Mouse (Mus musculus): ENCODE measurements around the gene Khdc3. TPM values are rescaled to one million over a fixed set of nuclear protein-coding genes. Genes with fewer than 3 reads are reported as not detected.

Khdc3 gene
- total and polyA plus RNA-seq, 2 experiments from 2014 or later, result 0.08 TPM; not detected in 1

- Histone ChIP-seq H3K4me3 (ENCODE audit: low read depth, low read length) (no peak overlapping the region), H3K9ac (no peak overlapping the region), H3K4me2 (ENCODE audit: low read depth) (no peak overlapping the region), H3K27ac (ENCODE audit: low read depth, low read length) (no peak overlapping the region), H3K36me3 (ENCODE audit: insufficient read depth) (peaks cover 26% of the 10 kb centered on the region), H3K4me1 (ENCODE audit: insufficient read depth) (no peaks in the 10 kb centered on the region), H3K27me3 (ENCODE audit: insufficient read depth, low read length) (no peaks in the 10 kb centered on the region), H3K9me3 (ENCODE audit: low read length) (no peaks in the 10 kb centered on the region)
- WGBS, result 94% methylated on average over 4 of the region's 4 CpGs
- ATAC-seq (no peak), DNase-seq (no peak)
- TF ChIP-seq CTCF (IDR thresholded peaks at IDR 0.05; ENCODE audit: low read depth), result no peak
Observed at GRCm38 (mm10) chr9:73130529-73130928, 28.9 kb downstream of the Khdc3 start.

GRCm38 (mm10) chr9:73137341-73137886 is 35.8 kb downstream of the Khdc3 start:
- WGBS, result 82% methylated on average over 11 of the region's 11 CpGs
- H3K4me1 ChIP-seq (ENCODE audit: insufficient read depth), result no peaks in the 10 kb centered on the region
- no peak overlapping the region for H3K9ac ChIP-seq
- ATAC-seq (no peak), DNase-seq (no peak)
- H3K27ac ChIP-seq (ENCODE audit: low read depth, low read length), result no peak overlapping the region
- H3K9me3 ChIP-seq (ENCODE audit: low read length), result no peaks in the 10 kb centered on the region
- no peaks in the 10 kb centered on the region for H3K36me3 ChIP-seq (ENCODE audit: insufficient read depth)
- no peaks in the 10 kb centered on the region for H3K27me3 ChIP-seq (ENCODE audit: insufficient read depth, low read length)
- TF ChIP-seq CTCF (IDR thresholded peaks at IDR 0.05; ENCODE audit: low read depth), result no peak
- no peak overlapping the region for H3K4me2 ChIP-seq (ENCODE audit: low read depth)
- no peak overlapping the region for H3K4me3 ChIP-seq (ENCODE audit: low read depth, low read length)

Other genes with a start within 250 kb of the Khdc3 start
- gene Pygo1, start 176.2 kb upstream of the Khdc3 start, total RNA-seq (2014; rRNA removed), result 34.6 and 41.7 TPM in 2 replicates
- gene Pygo1, start 176.2 kb upstream of the Khdc3 start, polyA plus RNA-seq (2015; fragmentation: Nextera tagmentation; extraction: Ambion mirVana), result 5.7 and 9.6 TPM in 2 replicates
- 1.0 and 2.9 TPM in 2 replicates for gene Dyx1c1, start 143.1 kb upstream of the Khdc3 start, total RNA-seq (2014; rRNA removed)
- gene Dyx1c1, start 143.1 kb upstream of the Khdc3 start, polyA plus RNA-seq (2015; fragmentation: Nextera tagmentation; extraction: Ambion mirVana), result 2.6 and 3.2 TPM in 2 replicates
- 0.10 TPM in 1 of 2 replicates, not detected in the other for gene Gm44503, start 143.0 kb upstream of the Khdc3 start, total RNA-seq (2014; rRNA removed)
- not detected in 2 replicates for gene Gm44503, start 143.0 kb upstream of the Khdc3 start, polyA plus RNA-seq (2015; fragmentation: Nextera tagmentation; extraction: Ambion mirVana)
- 24.7 and 26.8 TPM in 2 replicates for gene Ccpg1os, start 116.5 kb upstream of the Khdc3 start, total RNA-seq (2014; rRNA removed)
- 18.8 and 22.7 TPM in 2 replicates for gene Ccpg1os, start 116.5 kb upstream of the Khdc3 start, polyA plus RNA-seq (2015; fragmentation: Nextera tagmentation; extraction: Ambion mirVana)
- 31.0 and 31.9 TPM in 2 replicates for gene Ccpg1, start 116.4 kb upstream of the Khdc3 start, total RNA-seq (2014; rRNA removed)
- 29.8 and 42.5 TPM in 2 replicates for gene Ccpg1, start 116.4 kb upstream of the Khdc3 start, polyA plus RNA-seq (2015; fragmentation: Nextera tagmentation; extraction: Ambion mirVana)
- 8.2 and 10.3 TPM in 2 replicates for gene Pigb, start 61.5 kb upstream of the Khdc3 start, total RNA-seq (2014; rRNA removed)
- 7.8 and 10.0 TPM in 2 replicates for gene Pigb, start 61.5 kb upstream of the Khdc3 start, polyA plus RNA-seq (2015; fragmentation: Nextera tagmentation; extraction: Ambion mirVana)
- 3.9 and 5.6 TPM in 2 replicates for gene Rab27a, start 57.0 kb upstream of the Khdc3 start, total RNA-seq (2014; rRNA removed)
- gene Rab27a, start 57.0 kb upstream of the Khdc3 start, polyA plus RNA-seq (2015; fragmentation: Nextera tagmentation; extraction: Ambion mirVana), result 1.1 and 2.3 TPM in 2 replicates
- not detected in 2 replicates for gene Gm20509, start 634 bp downstream of the Khdc3 start, total RNA-seq (2014; rRNA removed)
- not detected in 2 replicates for gene Gm20509, start 634 bp downstream of the Khdc3 start, polyA plus RNA-seq (2015; fragmentation: Nextera tagmentation; extraction: Ambion mirVana)
- 88.2 and 99.1 TPM in 2 replicates for gene Rsl24d1, start 11.6 kb downstream of the Khdc3 start, total RNA-seq (2014; rRNA removed)
- 115 and 119 TPM in 2 replicates for gene Rsl24d1, start 11.6 kb downstream of the Khdc3 start, polyA plus RNA-seq (2015; fragmentation: Nextera tagmentation; extraction: Ambion mirVana)